33 mouse cellular contexts compared by ENCODE assay signal in the genomic region with DNA sequence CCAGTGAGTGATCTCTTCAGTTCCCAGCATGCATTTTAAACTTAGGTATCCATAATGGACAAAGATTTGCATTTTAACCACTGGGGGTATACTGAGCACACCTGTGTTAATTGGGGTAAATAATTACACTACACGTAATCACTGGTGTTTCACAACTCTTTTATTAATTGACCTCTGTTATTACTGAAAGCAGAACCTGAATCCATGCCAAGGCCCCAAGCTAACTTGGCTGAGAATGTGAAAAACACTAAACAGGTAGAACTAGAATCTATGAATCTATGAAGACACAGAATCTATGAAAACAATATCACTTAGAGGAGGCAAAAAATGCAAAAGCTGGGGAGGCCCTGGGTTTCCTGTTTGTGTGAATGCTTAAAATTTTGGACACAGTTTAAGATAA. TPM values are rescaled to one million over a fixed set of nuclear protein-coding genes. Genes with fewer than 3 reads are reported as not detected.
"Had no signal": no experiment of that assay in that cellular context is flagged by ENCODE, and none has a peak within 500 bp of the region (broad histone marks: within the 10 kb centered on the region; RNA-seq: fewer than 3 reads in every experiment).

No protein-coding gene starts in this region.

- H3K4me1 ChIP-seq: heart, embryonic 15.5 days; intestine, embryonic 15.5 days; kidney, embryonic 15.5 days; limb, embryonic 10.5 days; limb, embryonic 12.5 days; liver, embryonic 15.5 days had no signal

- DNase-seq: gastrocnemius, adult 2 months; gastrocnemius, postnatal 10 days; gastrocnemius, postnatal 25 days; heart, adult 2 months; heart, postnatal 14 days; heart, postnatal 4 days; kidney, postnatal 10 days; kidney, postnatal 4 days; liver; liver, embryonic 13.5 days; liver, postnatal 0 days had no signal

- H3K27me3 ChIP-seq: heart, embryonic 13.5 days; heart, embryonic 15.5 days; hindbrain, embryonic 12.5 days; intestine, embryonic 15.5 days; kidney, embryonic 15.5 days; limb, embryonic 12.5 days; liver, embryonic 13.5 days; liver, embryonic 15.5 days had no signal

- H3K4me2 ChIP-seq: heart, embryonic 11.5 days; heart, embryonic 13.5 days; heart, embryonic 15.5 days; hindbrain, embryonic 12.5 days; hindbrain, embryonic 14.5 days; intestine, embryonic 15.5 days; kidney, embryonic 15.5 days; limb, embryonic 12.5 days; liver, embryonic 13.5 days; liver, embryonic 15.5 days had no signal

- H3K27ac ChIP-seq: gastrocnemius, adult 2 months; heart, adult 2 months; heart, embryonic 13.5 days; heart, embryonic 15.5 days; hindbrain, embryonic 10.5 days; hindbrain, embryonic 12.5 days; hindbrain, embryonic 14.5 days; intestine, embryonic 15.5 days; kidney, embryonic 15.5 days; layer of hippocampus, adult 2 months; left cerebral cortex, adult 2 months; limb, embryonic 10.5 days; limb, embryonic 12.5 days; liver, embryonic 13.5 days; liver, embryonic 15.5 days had no signal

- H3K9ac ChIP-seq: heart, embryonic 13.5 days; heart, embryonic 15.5 days; hindbrain, embryonic 12.5 days; hindbrain, embryonic 14.5 days; intestine, embryonic 15.5 days; kidney, embryonic 15.5 days; limb, embryonic 12.5 days; liver, embryonic 13.5 days; liver, embryonic 15.5 days; liver, postnatal 0 days had no signal

- ATAC-seq: forebrain, embryonic 16.5 days; hindbrain, embryonic 16.5 days; inflammation-experienced regulatory T-cells, adult 6 months; intestine, embryonic 15.5 days; intestine, postnatal 0 days; liver, postnatal 0 days had no signal

- H3K4me3 ChIP-seq: gastrocnemius, adult 2 months; heart, adult 2 months; heart, embryonic 13.5 days; heart, embryonic 15.5 days; hindbrain, embryonic 10.5 days; hindbrain, embryonic 12.5 days; intestine, embryonic 15.5 days; kidney, embryonic 15.5 days; layer of hippocampus, adult 2 months; left cerebral cortex, adult 2 months; limb, embryonic 10.5 days; limb, embryonic 12.5 days; liver, embryonic 13.5 days; liver, embryonic 15.5 days had no signal

- H3K9me3 ChIP-seq: heart, embryonic 13.5 days; heart, embryonic 15.5 days; hindbrain, embryonic 10.5 days; hindbrain, embryonic 12.5 days; intestine, embryonic 15.5 days; kidney, embryonic 15.5 days; limb, embryonic 10.5 days; limb, embryonic 12.5 days; liver, embryonic 13.5 days; liver, embryonic 15.5 days had no signal

RNA-seq across cellular contexts. Expression of a gene that starts 44.5 kb away (rescaled TPM):
- total RNA-seq: gastrocnemius, adult 2 months; gastrocnemius, postnatal 10 days; gastrocnemius, postnatal 25 days; gastrocnemius, postnatal 4 days; heart, adult 2 months; heart, postnatal 14 days; heart, postnatal 4 days had no signal
- polyA plus RNA-seq: heart, adult 2 months; heart, postnatal 0 days; inflammation-experienced regulatory T-cells, adult 6 months had no signal

RNA-seq across cellular contexts. Expression of a gene that starts 48.1 kb away (rescaled TPM):
- total RNA-seq: gastrocnemius, adult 2 months; gastrocnemius, postnatal 10 days; gastrocnemius, postnatal 25 days; gastrocnemius, postnatal 4 days; granulocyte monocyte progenitor cell, adult 5-6 weeks; heart, adult 2 months; heart, postnatal 14 days; heart, postnatal 4 days; left cerebral cortex, postnatal 14 days had no signal
- polyA plus RNA-seq: forebrain, embryonic 16.5 days; heart, adult 2 months; heart, embryonic 11.5 days; heart, embryonic 13.5 days; heart, embryonic 15.5 days; heart, postnatal 0 days; hindbrain, embryonic 10.5 days; hindbrain, embryonic 12.5 days; inflammation-experienced regulatory T-cells, adult 6 months; intestine, embryonic 15.5 days; intestine, postnatal 0 days; kidney, embryonic 15.5 days; limb, embryonic 10.5 days; limb, embryonic 12.5 days; limb, embryonic 14.5 days; liver, embryonic 13.5 days; liver, embryonic 15.5 days; liver, postnatal 0 days had no signal
